22 mouse cellular contexts compared by ENCODE assay signal in the genomic region with DNA sequence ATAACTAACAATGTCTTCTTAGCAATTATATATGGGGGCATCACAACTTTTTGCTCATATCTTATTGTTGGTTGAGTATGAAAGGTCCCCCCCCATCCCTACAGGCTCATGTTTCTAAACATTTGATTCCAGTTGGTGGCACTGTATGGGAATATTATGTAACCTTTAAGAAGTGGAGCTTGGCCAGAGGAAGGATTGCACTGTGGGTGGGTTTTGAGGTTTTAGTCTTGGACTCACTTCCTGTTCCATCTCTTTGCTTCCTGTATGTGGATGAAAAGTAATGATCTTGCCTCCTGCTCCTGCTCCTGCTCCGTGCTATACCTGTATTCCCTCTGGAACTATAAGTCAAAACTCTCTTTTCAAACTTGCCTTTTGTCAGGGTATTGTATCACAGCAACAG.
"Had no signal": no experiment of that assay in that cellular context is flagged by ENCODE, and none has a peak within 500 bp of the region (broad histone marks: within the 10 kb centered on the region; RNA-seq: fewer than 3 reads in every experiment).

No protein-coding gene starts in this region.

- ATAC-seq: hindbrain, embryonic 16.5 days; hindbrain, postnatal 0 days; inflammation-experienced regulatory T-cells, adult 6 months; intestine, embryonic 15.5 days; intestine, embryonic 16.5 days; intestine, postnatal 0 days had no signal

- DNase-seq: heart, postnatal 10 days; heart, postnatal 14 days; heart, postnatal 36 days; heart, postnatal 4 days; kidney, adult 11 months; kidney, adult 18-20 months; kidney, adult 2 months; kidney, adult 8-10 months; kidney, adult 9 months; kidney, postnatal 10 days; kidney, postnatal 14 days; kidney, postnatal 25 days; kidney, postnatal 36 days; kidney, postnatal 4 days; layer of hippocampus, adult 9-11 months; layer of hippocampus, postnatal 36 days had no signal
